Mouse (Mus musculus) neural tube, embryonic 14.5 days (tissue): ENCODE data around the gene Cd46. TPM values are rescaled to one million over a fixed set of nuclear protein-coding genes. Genes with fewer than 3 reads are reported as not detected.

Experiments used
- ATAC-seq: fragments of 200-750 bp; cut with Nextera tagmentation; 2 replicates; pipeline ENCODE4 v1.8.0; 2017; ENCODE audit warnings: low read depth, mild to moderate bottlenecking, moderate TSS enrichment, moderate library complexity
- H3K27ac ChIP-seq: fragments of 300-500 bp; sonication (generic); 2 replicates; pipeline ENCODE4 v1.5.1; 2014; ENCODE audit warnings: low read depth, mild to moderate bottlenecking, control low read depth, low read length, moderate library complexity, mixed read lengths
- H3K27me3 ChIP-seq: fragments of 300-500 bp; sonication (generic); 2 replicates; pipeline ENCODE4 v1.6.1; 2014; ENCODE audit warnings: low read length; ENCODE audit not compliant: control insufficient read depth, insufficient read depth
- H3K36me3 ChIP-seq: fragments of 300-500 bp; sonication (generic); 2 replicates; pipeline ENCODE4 v1.6.1; 2014; ENCODE audit warnings: low read length, mixed read lengths; ENCODE audit not compliant: control insufficient read depth, insufficient read depth
- H3K4me1 ChIP-seq: fragments of 300-500 bp; sonication (generic); 2 replicates; pipeline ENCODE4 v1.6.1; 2014; ENCODE audit warnings: low read length; ENCODE audit not compliant: control insufficient read depth, insufficient read depth
- H3K4me2 ChIP-seq: fragments of 300-500 bp; sonication (generic); 2 replicates; pipeline ENCODE4 v1.6.1; 2014; ENCODE audit warnings: mild to moderate bottlenecking, low read depth, low read length, control low read depth
- H3K4me3 ChIP-seq: fragments of 300-500 bp; sonication (generic); 2 replicates; pipeline ENCODE4 v1.5.1; 2014; ENCODE audit warnings: low read depth, low read length, control low read depth, mixed read lengths
- H3K9ac ChIP-seq: fragments of 300-500 bp; sonication (generic); replicated peaks from 2 replicates; pipeline ENCODE4 v1.6.1; 2014; ENCODE audit warnings: low read depth, mild to moderate bottlenecking, control low read depth, low read length, mixed read lengths
- H3K9me3 ChIP-seq: fragments of 300-500 bp; sonication (generic); 2 replicates; pipeline ENCODE4 v1.6.1; 2016; ENCODE audit warnings: low read length; ENCODE audit not compliant: control insufficient read depth
- WGBS: fragments of 180-500 bp; shearing (Covaris S2); extraction: QIAGEN DNeasy Blood & Tissue Kit; methylation state at CpG from one replicate; pipeline ENCODE4 v1.1.7; 2014; 5-methylcytosine and 5-hydroxymethylcytosine counted together
- polyA plus RNA-seq: library from polyadenylated mRNA; unstranded; fragments of >200 nt; fragmentation: Nextera tagmentation; extraction: Ambion mirVana; gene quantifications from 2 replicates; pipeline ENCODE4 v1.2.1, GENCODE M21; 2014

Gene Cd46
- polyA plus RNA-seq, 1 experiment from 2014 or later: 1.3 TPM

DNA sequence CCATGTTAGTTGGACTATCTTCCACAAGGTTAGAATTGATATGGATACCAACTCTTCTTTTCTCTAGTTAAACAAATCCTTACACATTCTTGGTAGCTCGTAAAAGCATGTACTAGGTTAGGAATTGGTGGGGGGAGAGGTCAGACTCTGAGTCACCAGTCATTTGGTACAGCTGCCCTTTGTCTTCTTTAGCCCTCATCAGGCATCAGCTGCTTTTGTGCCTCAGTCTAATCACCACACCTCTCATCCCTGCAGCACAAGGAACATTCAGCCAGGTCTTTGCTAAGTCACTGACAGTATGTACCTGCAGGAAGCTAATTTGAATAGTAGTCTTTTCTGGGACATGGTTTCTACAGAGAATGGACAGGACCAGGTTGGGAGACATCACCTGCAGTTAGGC is 64.5 kb downstream of the Cd46 start:
- Histone ChIP-seq H3K4me1 (no peaks in the 10 kb centered on the region), H3K27ac (no peak overlapping the region), H3K9me3 (no peaks in the 10 kb centered on the region), H3K4me3 (no peak overlapping the region), H3K4me2 (no peak overlapping the region), H3K36me3 (peaks cover 2% of the 10 kb centered on the region; the same call in 1 of the 2 replicates), H3K27me3 (no peaks in the 10 kb centered on the region), H3K9ac (no peak overlapping the region)
- 32% methylated on average over 1 of the region's 1 CpGs for WGBS
- no peak for ATAC-seq

GRCm38 (mm10) chr1:195023848-195024247 is 68.2 kb downstream of the Cd46 start:
- H3K4me2 ChIP-seq: no peak overlapping the region
- WGBS: 94% methylated on average over 1 of the region's 1 CpGs
- H3K4me1 ChIP-seq: no peaks in the 10 kb centered on the region
- no peak overlapping the region for H3K4me3 ChIP-seq
- no peak overlapping the region for H3K9ac ChIP-seq
- no peak overlapping the region for H3K27ac ChIP-seq
- H3K9me3 ChIP-seq: no peaks in the 10 kb centered on the region
- H3K27me3 ChIP-seq: no peaks in the 10 kb centered on the region
- peaks cover 2% of the 10 kb centered on the region; the same call in 1 of the 2 replicates for H3K36me3 ChIP-seq
- ATAC-seq: no peak

DNA sequence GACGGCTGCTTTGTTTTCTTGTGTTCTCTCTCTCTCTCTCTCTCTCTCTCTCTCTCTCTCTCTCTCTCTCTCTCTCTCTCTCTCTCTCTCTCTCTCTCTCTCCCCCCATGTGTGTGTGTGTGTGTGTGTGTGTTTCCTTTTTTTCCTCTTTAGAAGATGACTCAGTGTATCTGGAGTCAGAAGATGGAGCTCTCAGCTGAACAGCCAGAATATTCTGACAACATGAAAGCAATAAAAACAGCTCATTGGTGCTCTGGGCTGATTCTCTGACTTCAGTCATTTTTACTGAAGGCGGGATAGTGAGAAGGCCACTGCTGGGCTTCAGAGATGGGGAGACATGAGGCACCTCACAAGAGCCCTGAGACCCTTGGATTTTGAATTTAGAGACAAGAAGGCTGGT is 70.2 kb downstream of the Cd46 start:
- Histone ChIP-seq H3K4me3 (no peak overlapping the region), H3K27me3 (no peaks in the 10 kb centered on the region), H3K9me3 (no peaks in the 10 kb centered on the region), H3K27ac (no peak overlapping the region), H3K9ac (no peak overlapping the region), H3K36me3 (peaks cover 2% of the 10 kb centered on the region; the same call in 1 of the 2 replicates), H3K4me2 (no peak overlapping the region), H3K4me1 (no peaks in the 10 kb centered on the region)
- 68% methylated on average over 2 of the region's 2 CpGs for WGBS
- no peak for ATAC-seq

DNA sequence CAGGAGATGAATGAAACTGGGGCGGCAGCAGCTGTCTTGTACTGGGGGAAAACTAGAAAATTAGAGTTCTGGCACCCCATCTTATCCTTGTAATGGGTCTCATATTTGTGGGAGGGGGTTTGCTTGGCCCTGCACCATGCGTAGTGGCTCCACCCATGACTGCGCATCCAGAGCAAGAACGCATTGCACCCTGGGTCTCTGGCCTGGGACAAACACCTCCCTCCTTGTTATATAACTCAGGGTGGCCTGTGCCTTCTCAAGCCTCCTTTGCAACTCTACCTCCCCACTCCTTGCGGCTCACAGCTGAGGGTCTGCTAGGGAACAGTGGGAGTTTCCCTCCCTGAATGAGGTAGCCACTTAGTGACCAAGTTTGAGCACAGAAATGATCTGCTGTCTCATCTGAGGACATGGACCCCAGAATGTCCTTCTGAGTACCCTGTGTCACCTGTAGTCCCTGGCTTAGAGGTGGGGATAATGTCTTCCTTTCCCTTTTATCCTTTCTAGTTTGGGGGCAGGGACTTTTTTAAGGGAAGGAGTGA is 72.9 kb downstream of the Cd46 start:
- no peak overlapping the region for H3K9ac ChIP-seq
- H3K36me3 ChIP-seq: no peaks in the 10 kb centered on the region
- H3K4me2 ChIP-seq: no peak overlapping the region
- ATAC-seq: no peak
- no peaks in the 10 kb centered on the region for H3K9me3 ChIP-seq
- H3K27me3 ChIP-seq: no peaks in the 10 kb centered on the region
- H3K27ac ChIP-seq: no peak overlapping the region
- H3K4me3 ChIP-seq: no peak overlapping the region
- no peaks in the 10 kb centered on the region for H3K4me1 ChIP-seq
- WGBS: 94% methylated on average over 5 of the region's 5 CpGs

DNA sequence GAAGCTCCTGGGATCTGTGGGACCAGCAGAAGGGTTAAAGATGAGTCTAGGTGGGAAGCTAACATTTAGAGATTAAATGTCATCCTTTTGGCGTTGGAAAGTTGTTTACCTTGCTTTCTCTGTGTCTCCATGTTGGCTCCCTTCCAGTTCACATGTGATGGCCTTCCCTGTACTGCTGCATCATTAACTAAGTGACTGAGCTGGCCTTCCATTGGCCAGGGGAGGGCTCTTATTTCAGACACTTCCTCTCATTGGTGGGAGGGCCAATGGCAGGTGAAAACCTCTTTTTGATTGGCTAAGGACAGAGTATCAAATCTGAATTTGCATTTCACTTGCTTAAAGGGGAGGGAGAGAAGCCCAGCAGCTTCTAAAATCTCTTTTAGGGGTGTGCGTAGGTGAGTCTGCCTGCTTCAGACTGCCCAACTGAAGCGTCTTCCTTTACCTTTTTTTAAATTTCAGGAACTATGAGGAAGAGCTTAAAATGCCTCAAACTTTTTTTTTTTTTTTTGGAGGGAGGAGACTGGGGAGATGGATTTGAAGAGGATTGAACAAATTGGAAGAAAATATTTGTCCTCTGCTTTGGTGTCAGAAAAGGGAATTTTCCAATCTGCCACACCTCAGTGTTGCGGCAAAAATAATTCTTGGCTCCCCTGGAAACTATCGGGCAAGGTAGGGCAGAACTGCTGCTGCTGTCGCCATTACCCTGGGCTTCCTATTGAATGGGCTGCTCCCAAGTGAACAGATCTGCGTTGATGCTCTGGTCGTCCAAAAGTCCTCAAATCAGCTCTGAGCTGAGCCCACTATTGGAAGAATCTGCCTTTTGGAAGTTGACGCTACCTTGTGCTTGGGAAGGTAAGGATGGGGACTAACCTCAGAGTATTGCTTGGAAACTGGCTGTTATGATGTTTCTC is 73.7 kb downstream of the Cd46 start:
- Histone ChIP-seq H3K4me3 (no peak overlapping the region), H3K4me2 (no peak overlapping the region), H3K4me1 (no peaks in the 10 kb centered on the region), H3K9ac (no peak overlapping the region), H3K27ac (no peak overlapping the region), H3K27me3 (no peaks in the 10 kb centered on the region), H3K9me3 (no peaks in the 10 kb centered on the region), H3K36me3 (no peaks in the 10 kb centered on the region)
- ATAC-seq: peak; percentile 53; the same call in 1 of the 2 replicates
- WGBS: 87% methylated on average over 9 of the region's 9 CpGs

- Histone ChIP-seq H3K36me3 (no peaks in the 10 kb centered on the region), H3K4me1 (no peaks in the 10 kb centered on the region), H3K27me3 (no peaks in the 10 kb centered on the region), H3K4me2 (no peak overlapping the region), H3K9me3 (no peaks in the 10 kb centered on the region), H3K4me3 (no peak overlapping the region), H3K9ac (no peak overlapping the region), H3K27ac (no peak overlapping the region)
- 89% methylated on average over 4 of the region's 4 CpGs for WGBS
- no peak for ATAC-seq
Observed at GRCm38 (mm10) chr1:195017626-195018025, 74.4 kb downstream of the Cd46 start.

- no peaks in the 10 kb centered on the region for H3K4me1 ChIP-seq
- H3K4me3 ChIP-seq: no peak overlapping the region
- H3K4me2 ChIP-seq: peak overlapping the region; percentile 24; the same call in 1 of the 2 replicates
- no peaks in the 10 kb centered on the region for H3K36me3 ChIP-seq
- 63% methylated on average over 11 of the region's 11 CpGs for WGBS
- H3K9ac ChIP-seq: no peak overlapping the region
- no peak overlapping the region for H3K27ac ChIP-seq
- no peaks in the 10 kb centered on the region for H3K9me3 ChIP-seq
- ATAC-seq: peak; percentile 82
- H3K27me3 ChIP-seq: no peaks in the 10 kb centered on the region
Observed at GRCm38 (mm10) chr1:195016811-195017501, 75.1 kb downstream of the Cd46 start.

GRCm38 (mm10) chr1:195015281-195015680 is 76.8 kb downstream of the Cd46 start:
- no peak for ATAC-seq
- Histone ChIP-seq H3K4me3 (no peak overlapping the region), H3K4me1 (no peaks in the 10 kb centered on the region), H3K9ac (no peak overlapping the region), H3K9me3 (no peaks in the 10 kb centered on the region), H3K27ac (no peak overlapping the region), H3K36me3 (no peaks in the 10 kb centered on the region), H3K4me2 (no peak overlapping the region), H3K27me3 (no peaks in the 10 kb centered on the region)
- 96% methylated on average over 1 of the region's 1 CpGs for whole genome bisulfite sequencing
